Mouse (Mus musculus): Measurements from ENCODE around the gene Fam174a. TPM values are rescaled to one million over a fixed set of nuclear protein-coding genes. Genes with fewer than 3 reads are reported as not detected.

Gene Fam174a
- total RNA-seq, 1 experiment = 4.7 TPM

GRCm38 (mm10) chr1:95308324-95308723 lies 5.1 kb upstream of the Fam174a start:
- H3K27ac ChIP-seq (ENCODE audit: insufficient read depth, low read depth, low read length, poor library complexity, severe bottlenecking) = no peak overlapping the region
- H3K36me3 ChIP-seq (ENCODE audit: control insufficient read depth, insufficient read depth, low read length, poor library complexity, severe bottlenecking) = no peaks in the 10 kb centered on the region
- H3K9me3 ChIP-seq (ENCODE audit: control insufficient read depth, insufficient read depth, low read depth, low read length) = no peaks in the 10 kb centered on the region
- no peak overlapping the region for H3K9ac ChIP-seq (ENCODE audit: insufficient read depth, low read depth, low read length, poor library complexity, severe bottlenecking)
- DNase-seq (ENCODE audit: low read depth, low spot score) = no peak
- TF ChIP-seq ZNF384 (IDR thresholded peaks at IDR 0.05; ENCODE audit: low read depth, low read length) = no peak
- TF ChIP-seq MAFK (IDR thresholded peaks at IDR 0.05; ENCODE audit: insufficient read depth, low read depth, low read length) = no peak
- no peak for TF ChIP-seq HCFC1 (IDR thresholded peaks at IDR 0.05; ENCODE audit: borderline replicate concordance, insufficient read depth, low read length)
- no peak for TF ChIP-seq ZC3H11A (IDR thresholded peaks at IDR 0.05; ENCODE audit: borderline replicate concordance, low read depth, low read length)
- TF ChIP-seq CHD2 (IDR thresholded peaks at IDR 0.05; ENCODE audit: low read depth, low read length) = no peak
- in situ Hi-C loops (cut with MboI; ENCODE audit: low sequenced_read_pairs in 2 of 2, unreplicated experiment in 2 of 2) = no loop called here
- H3K4me1 ChIP-seq (ENCODE audit: control insufficient read depth in 2 of 2, insufficient read depth in 2 of 2, low read length in 2 of 2, poor library complexity in 1 of 2) = no peaks in the 10 kb centered on the region
- no peak overlapping the region for H3K4me3 ChIP-seq (ENCODE audit: insufficient read depth in 1 of 2, low read depth in 1 of 2, low read length in 2 of 2, poor library complexity in 1 of 2, severe bottlenecking in 1 of 2)

- H3K9ac ChIP-seq (ENCODE audit: insufficient read depth, low read depth, low read length, poor library complexity, severe bottlenecking) = peak overlapping the region; percentile 76
- peaks cover 0 to 5% of the 10 kb centered on the region in 2 experiments; a peak in 1 of 4 replicates for H3K4me1 ChIP-seq (ENCODE audit: control insufficient read depth in 2 of 2, insufficient read depth in 2 of 2, low read length in 2 of 2, poor library complexity in 1 of 2)
- in situ Hi-C loops (cut with MboI; ENCODE audit: low sequenced_read_pairs in 2 of 2, unreplicated experiment in 2 of 2) = no loop called here
- no peaks in the 10 kb centered on the region for H3K9me3 ChIP-seq (ENCODE audit: control insufficient read depth, insufficient read depth, low read depth, low read length)
- peak; percentile 2 for DNase-seq (ENCODE audit: low read depth, low spot score)
- H3K36me3 ChIP-seq (ENCODE audit: control insufficient read depth, insufficient read depth, low read length, poor library complexity, severe bottlenecking) = no peaks in the 10 kb centered on the region
- no peak overlapping the region for H3K27ac ChIP-seq (ENCODE audit: insufficient read depth, low read depth, low read length, poor library complexity, severe bottlenecking)
- no peak for TF ChIP-seq CHD2 (IDR thresholded peaks at IDR 0.05; ENCODE audit: low read depth, low read length)
- no peak for TF ChIP-seq MAFK (IDR thresholded peaks at IDR 0.05; ENCODE audit: insufficient read depth, low read depth, low read length)
- no peak for TF ChIP-seq HCFC1 (IDR thresholded peaks at IDR 0.05; ENCODE audit: borderline replicate concordance, insufficient read depth, low read length)
- no peak for TF ChIP-seq ZC3H11A (IDR thresholded peaks at IDR 0.05; ENCODE audit: borderline replicate concordance, low read depth, low read length)
- no peak for TF ChIP-seq ZNF384 (IDR thresholded peaks at IDR 0.05; ENCODE audit: low read depth, low read length)
- peak overlapping the region; percentile 80 to 81 for H3K4me3 ChIP-seq (ENCODE audit: insufficient read depth in 1 of 2, low read depth in 1 of 2, low read length in 2 of 2, poor library complexity in 1 of 2, severe bottlenecking in 1 of 2)
Measured at GRCm38 (mm10) chr1:95314229-95314555, 769 bp downstream of the Fam174a start.

DNA sequence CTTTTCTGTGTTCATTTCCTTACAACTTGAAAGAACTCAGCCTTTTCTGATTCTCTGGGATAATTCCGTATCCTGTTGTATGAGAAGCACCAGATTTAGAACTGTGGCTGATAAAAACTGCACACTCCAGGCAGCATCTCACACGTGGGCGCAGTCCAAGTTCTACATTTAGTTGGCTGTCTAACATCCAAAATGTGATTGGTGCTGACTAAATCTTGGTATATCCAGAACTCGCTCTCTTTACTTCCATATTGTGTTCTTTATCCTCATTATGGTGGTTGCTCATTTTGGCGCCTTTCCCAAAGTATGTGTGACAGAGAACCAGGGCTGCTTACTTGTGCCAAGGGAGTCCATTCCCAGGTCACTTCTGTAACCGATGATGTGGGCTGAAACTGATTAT lies 2.6 kb downstream of the Fam174a start:
- peaks cover 0 to 5% of the 10 kb centered on the region in 2 experiments; a peak in 1 of 4 replicates for H3K4me1 ChIP-seq (ENCODE audit: control insufficient read depth in 2 of 2, insufficient read depth in 2 of 2, low read length in 2 of 2, poor library complexity in 1 of 2)
- no peak overlapping the region for H3K4me3 ChIP-seq (ENCODE audit: insufficient read depth in 1 of 2, low read depth in 1 of 2, low read length in 2 of 2, poor library complexity in 1 of 2, severe bottlenecking in 1 of 2)
- in situ Hi-C loops (cut with MboI; ENCODE audit: low sequenced_read_pairs in 2 of 2, unreplicated experiment in 2 of 2) = no loop called here
- no peak overlapping the region for H3K9ac ChIP-seq (ENCODE audit: insufficient read depth, low read depth, low read length, poor library complexity, severe bottlenecking)
- no peaks in the 10 kb centered on the region for H3K36me3 ChIP-seq (ENCODE audit: control insufficient read depth, insufficient read depth, low read length, poor library complexity, severe bottlenecking)
- H3K27ac ChIP-seq (ENCODE audit: insufficient read depth, low read depth, low read length, poor library complexity, severe bottlenecking) = no peak overlapping the region
- DNase-seq (ENCODE audit: low read depth, low spot score) = no peak
- TF ChIP-seq HCFC1 (IDR thresholded peaks at IDR 0.05; ENCODE audit: borderline replicate concordance, insufficient read depth, low read length) = no peak
- TF ChIP-seq ZC3H11A (IDR thresholded peaks at IDR 0.05; ENCODE audit: borderline replicate concordance, low read depth, low read length) = no peak
- TF ChIP-seq ZNF384 (IDR thresholded peaks at IDR 0.05; ENCODE audit: low read depth, low read length) = no peak
- TF ChIP-seq MAFK (IDR thresholded peaks at IDR 0.05; ENCODE audit: insufficient read depth, low read depth, low read length) = no peak
- no peak for TF ChIP-seq CHD2 (IDR thresholded peaks at IDR 0.05; ENCODE audit: low read depth, low read length)
- H3K9me3 ChIP-seq (ENCODE audit: control insufficient read depth, insufficient read depth, low read depth, low read length) = no peaks in the 10 kb centered on the region

DNA sequence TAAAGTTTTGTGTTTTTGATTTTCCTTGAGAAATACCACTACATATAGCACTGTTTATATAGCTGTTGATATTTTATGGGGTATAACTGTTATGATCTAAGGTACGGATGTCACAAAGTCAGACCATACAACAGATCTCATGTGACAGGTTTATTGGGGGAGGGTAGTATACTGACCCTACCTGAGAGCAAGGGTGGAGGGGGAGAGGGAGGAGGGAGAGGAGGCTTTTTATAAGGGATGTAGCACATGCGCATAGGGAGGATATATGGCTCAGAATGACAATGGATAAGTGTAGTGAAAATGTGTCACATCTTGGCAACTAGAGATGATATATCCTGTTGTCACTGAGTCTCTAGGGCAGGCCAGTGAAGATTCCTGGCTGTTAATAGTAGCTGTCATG lies 8.8 kb downstream of the Fam174a start:
- H3K4me3 ChIP-seq (ENCODE audit: insufficient read depth in 1 of 2, low read depth in 1 of 2, low read length in 2 of 2, poor library complexity in 1 of 2, severe bottlenecking in 1 of 2) = no peak overlapping the region
- no peak for DNase-seq (ENCODE audit: low read depth, low spot score)
- no peak overlapping the region for H3K27ac ChIP-seq (ENCODE audit: insufficient read depth, low read depth, low read length, poor library complexity, severe bottlenecking)
- H3K36me3 ChIP-seq (ENCODE audit: control insufficient read depth, insufficient read depth, low read length, poor library complexity, severe bottlenecking) = no peaks in the 10 kb centered on the region
- H3K9ac ChIP-seq (ENCODE audit: insufficient read depth, low read depth, low read length, poor library complexity, severe bottlenecking) = no peak overlapping the region
- no peaks in the 10 kb centered on the region for H3K9me3 ChIP-seq (ENCODE audit: control insufficient read depth, insufficient read depth, low read depth, low read length)
- in situ Hi-C loops (cut with MboI; ENCODE audit: low sequenced_read_pairs in 2 of 2, unreplicated experiment in 2 of 2) = no loop called here
- TF ChIP-seq MAFK (IDR thresholded peaks at IDR 0.05; ENCODE audit: insufficient read depth, low read depth, low read length) = no peak
- no peak for TF ChIP-seq HCFC1 (IDR thresholded peaks at IDR 0.05; ENCODE audit: borderline replicate concordance, insufficient read depth, low read length)
- TF ChIP-seq CHD2 (IDR thresholded peaks at IDR 0.05; ENCODE audit: low read depth, low read length) = no peak
- no peak for TF ChIP-seq ZNF384 (IDR thresholded peaks at IDR 0.05; ENCODE audit: low read depth, low read length)
- no peak for TF ChIP-seq ZC3H11A (IDR thresholded peaks at IDR 0.05; ENCODE audit: borderline replicate concordance, low read depth, low read length)
- H3K4me1 ChIP-seq (ENCODE audit: control insufficient read depth in 2 of 2, insufficient read depth in 2 of 2, low read length in 2 of 2, poor library complexity in 1 of 2) = no peaks in the 10 kb centered on the region

DNA sequence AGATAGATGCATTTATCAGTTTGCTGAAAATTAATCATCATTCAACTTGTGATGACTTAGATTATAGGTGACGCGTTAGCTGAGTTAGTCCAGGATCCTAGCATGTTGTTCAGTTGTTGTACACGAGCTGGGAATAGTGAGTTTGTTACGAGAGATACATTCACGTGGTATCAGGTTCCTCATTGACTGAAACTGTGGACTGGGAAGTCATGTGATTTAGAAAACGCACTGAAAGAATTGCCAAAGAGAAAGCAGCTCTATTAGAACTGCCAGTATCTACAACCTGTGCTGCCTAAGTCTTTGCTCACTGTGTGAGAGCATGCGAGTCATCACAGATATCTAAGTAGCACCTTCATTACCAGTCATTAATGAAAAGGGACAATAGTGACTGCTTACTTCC lies 9.6 kb downstream of the Fam174a start:
- H3K9me3 ChIP-seq (ENCODE audit: control insufficient read depth, insufficient read depth, low read depth, low read length) = no peaks in the 10 kb centered on the region
- TF ChIP-seq ZNF384 (IDR thresholded peaks at IDR 0.05; ENCODE audit: low read depth, low read length) = no peak
- no peak for TF ChIP-seq MAFK (IDR thresholded peaks at IDR 0.05; ENCODE audit: insufficient read depth, low read depth, low read length)
- TF ChIP-seq ZC3H11A (IDR thresholded peaks at IDR 0.05; ENCODE audit: borderline replicate concordance, low read depth, low read length) = no peak
- TF ChIP-seq HCFC1 (IDR thresholded peaks at IDR 0.05; ENCODE audit: borderline replicate concordance, insufficient read depth, low read length) = no peak
- no peak for TF ChIP-seq CHD2 (IDR thresholded peaks at IDR 0.05; ENCODE audit: low read depth, low read length)
- no peak overlapping the region for H3K27ac ChIP-seq (ENCODE audit: insufficient read depth, low read depth, low read length, poor library complexity, severe bottlenecking)
- H3K36me3 ChIP-seq (ENCODE audit: control insufficient read depth, insufficient read depth, low read length, poor library complexity, severe bottlenecking) = no peaks in the 10 kb centered on the region
- in situ Hi-C loops (cut with MboI; ENCODE audit: low sequenced_read_pairs in 2 of 2, unreplicated experiment in 2 of 2) = no loop called here
- DNase-seq (ENCODE audit: low read depth, low spot score) = no peak
- no peaks in the 10 kb centered on the region for H3K4me1 ChIP-seq (ENCODE audit: control insufficient read depth in 2 of 2, insufficient read depth in 2 of 2, low read length in 2 of 2, poor library complexity in 1 of 2)
- no peak overlapping the region for H3K9ac ChIP-seq (ENCODE audit: insufficient read depth, low read depth, low read length, poor library complexity, severe bottlenecking)
- no peak overlapping the region for H3K4me3 ChIP-seq (ENCODE audit: insufficient read depth in 1 of 2, low read depth in 1 of 2, low read length in 2 of 2, poor library complexity in 1 of 2, severe bottlenecking in 1 of 2)
